Comparison of ENCODE assay signal across 15 mouse cellular contexts in the genomic region with DNA sequence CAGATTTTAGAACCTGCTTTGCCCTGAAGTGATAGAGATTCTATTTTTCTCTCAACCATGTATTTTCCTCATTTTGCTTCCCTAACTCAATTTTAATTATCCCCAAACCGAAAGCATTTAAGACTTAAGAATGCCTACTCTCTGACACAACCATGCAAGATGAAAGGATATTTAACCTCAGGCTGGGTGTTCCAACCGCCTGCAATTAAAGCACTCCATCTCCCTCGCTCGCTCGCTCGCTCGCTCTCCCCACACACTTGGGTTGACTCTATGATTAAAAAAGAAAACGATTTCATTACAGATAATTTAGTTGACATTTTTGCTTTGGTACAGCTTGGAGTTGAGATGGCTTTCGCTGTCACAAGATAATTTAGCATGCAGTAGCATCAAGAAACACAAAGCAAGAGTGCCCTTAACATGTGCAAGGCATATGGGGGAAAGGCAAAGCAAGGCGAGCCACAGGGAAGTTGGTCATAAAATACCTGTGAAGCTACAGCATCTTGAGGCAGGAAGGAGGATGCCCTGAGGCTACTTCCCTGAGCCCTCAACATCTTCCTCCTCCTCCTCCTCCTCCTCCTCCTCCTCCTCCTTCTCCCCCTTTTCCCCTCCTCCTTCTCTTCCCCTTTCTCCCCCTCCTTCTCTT.
DNase-seq lines count a peak whose midpoint lies in the region; ATAC-seq and TF ChIP-seq lines count a peak whose summit lies in the region.
"Had no signal": no experiment of that assay in that cellular context is flagged by ENCODE, and none has a peak within 500 bp of the region (broad histone marks: within the 10 kb centered on the region; RNA-seq: fewer than 3 reads in every experiment).

No protein-coding gene starts in this region.

- 73% methylated on average over 10 of the region's 10 CpGs for WGBS in forebrain, embryonic 10.5 days
- 70% methylated on average over 10 of the region's 10 CpGs for WGBS in forebrain, embryonic 11.5 days
- 32% methylated on average over 10 of the region's 10 CpGs for WGBS in forebrain, postnatal 0 days
- 60% methylated on average over 10 of the region's 10 CpGs for WGBS in limb, embryonic 10.5 days

- no peak overlapping the region for H3K9ac ChIP-seq in forebrain, embryonic 11.5 days (ENCODE audit: low read length)
- H3K9ac ChIP-seq in forebrain, postnatal 0 days = no peak overlapping the region
- H3K9ac ChIP-seq: limb, embryonic 12.5 days had no signal

- peaks cover 22% of the 10 kb centered on the region for H3K4me1 ChIP-seq in forebrain, embryonic 10.5 days
- peaks cover 3% of the 10 kb centered on the region; the same call in 1 of the 2 replicates for H3K4me1 ChIP-seq in forebrain, embryonic 11.5 days (replicated peaks; ENCODE audit: control insufficient read depth, insufficient read depth, low read length)
- peaks cover 9% of the 10 kb centered on the region; the same call in 1 of the 2 replicates for H3K4me1 ChIP-seq in forebrain, postnatal 0 days (ENCODE audit: insufficient read depth)
- peaks cover 49% of the 10 kb centered on the region for H3K4me1 ChIP-seq in limb, embryonic 10.5 days

- TF ChIP-seq CTCF in forebrain, postnatal 0 days (IDR thresholded peaks at IDR 0.05; ENCODE audit: low read depth) = no peak

- H3K9me3 ChIP-seq in forebrain, embryonic 10.5 days = no peaks in the 10 kb centered on the region
- no peaks in the 10 kb centered on the region for H3K9me3 ChIP-seq in forebrain, embryonic 11.5 days (ENCODE audit: control insufficient read depth, low read length)
- no peaks in the 10 kb centered on the region for H3K9me3 ChIP-seq in forebrain, postnatal 0 days (ENCODE audit: low read length)
- no peaks in the 10 kb centered on the region for H3K9me3 ChIP-seq in limb, embryonic 10.5 days (replicated peaks)
- H3K9me3 ChIP-seq: limb, embryonic 12.5 days had no signal

- H3K36me3 ChIP-seq in forebrain, embryonic 10.5 days (replicated peaks) = no peaks in the 10 kb centered on the region
- H3K36me3 ChIP-seq in forebrain, embryonic 11.5 days (ENCODE audit: control insufficient read depth, insufficient read depth, low read length) = no peaks in the 10 kb centered on the region
- H3K36me3 ChIP-seq in forebrain, postnatal 0 days (ENCODE audit: insufficient read depth) = no peaks in the 10 kb centered on the region
- peaks cover 45% of the 10 kb centered on the region for H3K36me3 ChIP-seq in limb, embryonic 10.5 days

- peak overlapping the region; percentile 51; the same call in 1 of the 2 replicates for H3K27ac ChIP-seq in forebrain, embryonic 10.5 days
- no peak overlapping the region for H3K27ac ChIP-seq in forebrain, embryonic 11.5 days (ENCODE audit: low read depth, low read length)
- H3K27ac ChIP-seq in forebrain, postnatal 0 days (ENCODE audit: low read depth, low read length) = peak overlapping the region; percentile 5; the same call in 1 of the 2 replicates
- peak overlapping the region; percentile 64 for H3K27ac ChIP-seq in limb, embryonic 10.5 days

- peaks cover 23% of the 10 kb centered on the region for H3K27me3 ChIP-seq in forebrain, embryonic 10.5 days (ENCODE audit: poor library complexity, severe bottlenecking)
- H3K27me3 ChIP-seq in forebrain, embryonic 11.5 days (ENCODE audit: control insufficient read depth, insufficient read depth, low read length) = no peaks in the 10 kb centered on the region
- no peaks in the 10 kb centered on the region for H3K27me3 ChIP-seq in forebrain, postnatal 0 days (ENCODE audit: insufficient read depth, low read length)
- no peaks in the 10 kb centered on the region for H3K27me3 ChIP-seq in limb, embryonic 10.5 days (ENCODE audit: low read depth, poor library complexity, severe bottlenecking)
- H3K27me3 ChIP-seq: limb, embryonic 12.5 days had no signal

- no peak overlapping the region for H3K4me2 ChIP-seq in forebrain, embryonic 11.5 days (ENCODE audit: low read depth, low read length, severe bottlenecking)
- H3K4me2 ChIP-seq in forebrain, postnatal 0 days (ENCODE audit: low read depth) = peak overlapping the region; percentile 23; the same call in 1 of the 2 replicates
- H3K4me2 ChIP-seq: limb, embryonic 12.5 days had no signal

- no peak overlapping the region for H3K4me3 ChIP-seq in forebrain, embryonic 10.5 days
- H3K4me3 ChIP-seq in forebrain, embryonic 11.5 days (ENCODE audit: low read depth, low read length) = no peak overlapping the region
- H3K4me3 ChIP-seq in forebrain, postnatal 0 days (ENCODE audit: low read depth, low read length) = no peak overlapping the region
- no peak overlapping the region for H3K4me3 ChIP-seq in limb, embryonic 10.5 days
- H3K4me3 ChIP-seq: limb, embryonic 12.5 days had no signal

- ATAC-seq in forebrain, embryonic 11.5 days (replicated peaks; ENCODE audit: low FRiP score) = no peak
- ATAC-seq in forebrain, postnatal 0 days = peak; percentile 53
- ATAC-seq: inflammation-experienced regulatory T-cells, adult 6 months had no signal

- no peak for DNase-seq in forebrain, embryonic 10.5 days (ENCODE audit: extremely low spot score, low spot score)
- DNase-seq in forebrain, embryonic 11.5 days (ENCODE audit: low spot score) = no peak
- DNase-seq in Muller cell, postnatal 12 days (ENCODE audit: inconsistent ontology term) = peak; percentile 34
- peak; percentile 20 for DNase-seq in forebrain, postnatal 0 days
- DNase-seq in limb, embryonic 10.5 days (ENCODE audit: low spot score) = no peak
- DNase-seq in yolk sac, embryonic 10.5 days (ENCODE audit: low spot score) = no peak
- DNase-seq in B cell, adult 2 months = no peak
- DNase-seq in adrenal gland, postnatal 4 days (ENCODE audit: low spot score in 2 of 2) = no peak
- DNase-seq: cerebellum, adult 11-12 months; gastrocnemius, postnatal 36 days; kidney, adult 9 months; lung, postnatal 4 days; thymus, postnatal 36 days had no signal

Comparison
In these comparisons a context has a peak if more than half of its experiments do, and no peak if none do; other contexts are left out.
1. DNase-seq: peak in Muller cell, postnatal 12 days (single experiment) and forebrain, postnatal 0 days (single experiment); none in forebrain, embryonic 10.5 days (single experiment), forebrain, embryonic 11.5 days (single experiment), limb, embryonic 10.5 days (single experiment), yolk sac, embryonic 10.5 days (single experiment), B cell, adult 2 months (0 of 2) and adrenal gland, postnatal 4 days (0 of 2).